Mouse (Mus musculus) liver, adult 2 months (tissue): ENCODE data around the gene Gpatch2l.

Source experiments
- CTCF ChIP-seq: fragments of 200-500 bp; IDR thresholded peaks from 2 replicates; pipeline ENCODE4 v1.5.1; 2011; ENCODE audit warnings: low read depth, low read length, control low read depth
- POLR2A ChIP-seq: fragments of 200-500 bp; IDR thresholded peaks from 2 replicates; pipeline ENCODE4 v1.6.1; 2011; ENCODE audit warnings: low read length, control low read depth; ENCODE audit not compliant: insufficient read depth; ENCODE audit errors: extremely low read depth

DNA sequence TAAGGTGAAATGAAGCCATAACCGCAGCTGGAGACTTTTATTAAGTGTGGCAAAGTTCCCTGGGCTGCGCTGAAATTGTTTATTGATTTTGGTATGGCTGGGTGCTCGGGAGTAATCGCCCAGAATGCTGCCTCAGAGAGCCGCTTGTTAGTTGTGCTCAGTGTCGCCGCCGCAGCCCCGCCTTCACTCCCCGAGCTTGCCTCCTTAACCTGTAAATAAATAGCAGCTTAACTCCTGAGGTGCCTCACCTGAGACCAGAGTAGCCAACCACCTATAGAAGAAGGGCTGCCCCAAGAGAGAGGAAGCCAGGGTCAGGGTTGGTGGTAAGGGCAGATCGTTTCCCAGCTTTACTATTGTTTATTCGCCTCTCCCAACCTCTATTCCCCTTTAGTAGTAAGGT lies 79.0 kb downstream of the Gpatch2l start:
- TF ChIP-seq CTCF (no peak), POLR2A (no peak)
